Mouse (Mus musculus) brain, embryonic 14.5 days (tissue): ENCODE data around the gene Celf2. TPM values are rescaled to one million over a fixed set of nuclear protein-coding genes. Genes with fewer than 3 reads are reported as not detected.
A peak's percentile ranks its signal among the peaks of the same experiment; 100 is the strongest.

Source experiments
- DNase-seq: peaks from one replicate; pipeline ENCODE4 v3.0.0-alpha.2; 2011; ENCODE audit warnings: low read depth
- CTCF ChIP-seq: fragments of 200-500 bp; IDR thresholded peaks from 2 replicates; pipeline ENCODE4 v1.5.1; 2012; ENCODE audit warnings: inconsistent platforms, mild to moderate bottlenecking, moderate library complexity, borderline replicate concordance; ENCODE audit not compliant: insufficient read depth, insufficient read length; ENCODE audit errors: extremely low read depth
- POLR2A ChIP-seq: fragments of 200-500 bp; IDR thresholded peaks from 2 replicates; pipeline ENCODE4 v1.6.1; 2012; ENCODE audit warnings: mild to moderate bottlenecking, inconsistent platforms, borderline replicate concordance; ENCODE audit not compliant: poor library complexity, insufficient read depth, insufficient read length, severe bottlenecking; ENCODE audit errors: extremely low read depth
- polyA plus RNA-seq: library from polyadenylated mRNA; depleted of rRNA; stranded (reverse); fragments of >200 nt; gene quantifications from 2 replicates; pipeline ENCODE4 v1.2.3, GENCODE M21; 2012

Gene Celf2
- polyA plus RNA-seq, 1 experiment = 161 TPM

DNA sequence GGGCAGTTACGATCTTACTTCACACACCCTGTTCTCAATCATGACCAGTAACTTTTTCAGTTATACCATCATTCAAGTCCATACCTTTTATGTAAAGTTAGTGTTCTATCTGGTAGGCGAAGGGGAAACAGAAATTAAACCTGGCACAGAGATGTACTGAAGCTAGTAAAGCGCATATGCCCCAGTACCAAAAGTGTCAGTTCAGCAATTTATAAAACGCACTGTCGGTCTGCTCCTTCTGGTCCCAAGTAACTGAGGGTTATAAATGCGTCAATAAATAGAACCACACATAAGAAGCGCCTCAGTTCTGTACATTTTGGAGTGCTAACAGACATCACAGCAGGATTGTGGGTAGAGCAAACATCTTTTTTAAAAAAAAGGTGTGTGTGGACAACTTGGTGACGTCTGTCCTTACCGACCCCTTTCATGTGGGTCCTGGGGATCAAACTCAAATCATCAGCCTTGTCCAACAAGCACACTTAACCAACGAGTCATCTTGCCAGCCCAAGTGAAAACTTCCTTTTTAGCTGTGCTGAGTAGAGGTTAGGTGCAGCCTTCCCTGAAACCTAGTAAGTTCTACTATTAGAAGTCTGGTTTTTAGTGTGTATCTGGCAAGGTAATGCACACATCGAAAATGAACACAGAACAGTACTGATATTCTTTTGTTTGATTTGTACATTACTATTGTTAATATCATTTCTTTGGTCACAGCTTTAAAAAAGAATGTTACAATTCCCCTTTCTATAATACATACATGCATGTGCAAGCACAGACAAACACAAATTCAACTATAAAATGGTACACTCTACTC, 803.2 kb downstream of the Celf2 start:
- TF ChIP-seq POLR2A (no peak), CTCF (no peak)
- no peak for DNase-seq

GRCm38 (mm10) chr2:6705475-6705874, 803.9 kb downstream of the Celf2 start:
- TF ChIP-seq POLR2A (no peak), CTCF (no peak)
- no peak for DNase-seq

- DNase-seq = no peak
- TF ChIP-seq CTCF = no peak
- TF ChIP-seq POLR2A = no peak
These were observed 804.6 kb downstream of the Celf2 start for GRCm38 (mm10) chr2:6704804-6705203.

DNA sequence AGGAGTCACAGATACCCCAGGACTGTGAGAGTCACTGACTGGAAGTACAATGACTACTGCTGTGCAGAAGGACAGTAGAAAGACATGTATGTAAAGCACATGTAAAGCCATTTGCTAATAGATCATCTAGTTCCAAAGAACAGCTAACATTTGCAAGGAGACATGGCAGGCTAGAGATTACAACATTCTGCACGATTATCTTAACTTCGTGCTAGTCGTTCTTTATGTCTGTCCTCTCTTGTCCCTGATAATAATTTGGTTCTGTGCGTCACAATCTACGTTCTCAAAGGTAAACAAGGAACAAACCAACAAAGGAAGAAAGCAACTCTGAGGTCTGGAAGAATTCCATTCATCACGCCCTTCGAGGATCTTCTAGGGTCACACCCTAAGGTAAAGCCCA, 805.0 kb downstream of the Celf2 start:
- DNase-seq = no peak
- no peak for TF ChIP-seq CTCF
- no peak for TF ChIP-seq POLR2A

DNA sequence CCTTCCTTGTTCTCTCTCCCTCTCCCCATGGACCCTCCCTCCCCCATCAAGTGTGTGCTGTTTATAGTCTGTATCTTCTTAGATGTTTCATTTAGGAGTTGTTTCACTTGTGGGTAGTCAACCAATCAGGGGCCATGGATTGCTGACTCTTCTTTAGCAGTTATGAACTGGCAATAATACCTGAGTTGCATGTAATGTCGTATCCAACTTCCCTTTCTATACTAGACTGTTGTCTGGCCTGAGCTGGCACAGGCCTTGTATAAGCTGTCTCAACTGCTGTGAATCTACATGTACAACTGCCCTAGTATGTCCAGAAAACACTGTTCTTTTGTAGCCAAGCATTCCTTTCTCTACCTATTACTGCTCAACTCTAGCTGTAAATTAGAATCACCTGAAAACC, 813.0 kb downstream of the Celf2 start:
- no peak for TF ChIP-seq POLR2A
- no peak for TF ChIP-seq CTCF
- DNase-seq = no peak

GRCm38 (mm10) chr2:6695353-6695951, 813.9 kb downstream of the Celf2 start:
- TF ChIP-seq CTCF (no peak), POLR2A (no peak)
- no peak for DNase-seq

GRCm38 (mm10) chr2:6689689-6690088, 819.7 kb downstream of the Celf2 start:
- TF ChIP-seq POLR2A (no peak), CTCF (no peak)
- no peak for DNase-seq

DNA sequence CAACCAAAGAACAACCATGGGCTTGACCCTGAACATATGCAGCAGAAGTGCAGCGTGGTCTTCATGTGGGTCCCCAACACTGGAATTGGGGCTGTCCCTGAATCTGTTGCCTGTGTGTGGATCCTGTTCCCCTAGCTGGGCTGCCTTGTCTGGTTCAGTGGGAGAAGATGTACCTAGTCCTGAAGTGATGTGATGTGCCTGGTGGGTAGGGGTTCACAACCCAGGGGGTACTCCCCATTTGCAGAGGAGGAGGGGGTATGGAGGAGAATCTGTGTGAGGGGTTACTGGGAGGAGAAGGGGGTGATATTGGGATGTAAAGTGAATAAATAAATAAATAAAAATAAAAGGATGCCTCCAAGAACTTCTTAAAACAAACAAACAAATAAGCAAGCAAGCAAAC, 831.1 kb downstream of the Celf2 start:
- no peak for TF ChIP-seq POLR2A
- no peak for TF ChIP-seq CTCF
- no peak for DNase-seq

DNA sequence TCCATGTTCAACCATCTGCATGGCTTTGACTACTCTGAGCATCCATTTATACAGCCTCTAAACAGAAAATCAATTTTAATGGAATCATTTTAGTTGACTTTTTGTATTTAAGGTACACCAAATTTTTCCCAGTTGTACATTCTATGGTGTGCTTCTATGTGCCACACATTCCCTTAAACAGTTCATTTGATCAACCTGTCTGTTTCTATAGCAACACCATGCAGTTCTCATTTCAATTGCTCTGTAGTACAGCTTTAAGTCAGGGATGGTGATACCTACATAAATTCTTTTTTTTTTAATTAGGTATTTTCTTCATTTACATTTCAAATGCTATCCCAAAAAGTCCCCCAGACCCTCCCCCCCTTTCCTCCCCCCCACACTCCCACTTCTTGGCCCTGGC, 831.9 kb downstream of the Celf2 start:
- TF ChIP-seq POLR2A = no peak
- no peak for TF ChIP-seq CTCF
- DNase-seq = no peak

GRCm38 (mm10) chr2:6674401-6674800, 835.0 kb downstream of the Celf2 start:
- DNase-seq = no peak
- no peak for TF ChIP-seq CTCF

GRCm38 (mm10) chr2:6673418-6673817, 835.9 kb downstream of the Celf2 start:
- TF ChIP-seq POLR2A = no peak
- TF ChIP-seq CTCF = no peak

GRCm38 (mm10) chr2:6667611-6668010, 841.8 kb downstream of the Celf2 start:
- DNase-seq = peak; percentile 74
- TF ChIP-seq POLR2A (no peak), CTCF (no peak)

More at GRCm38 (mm10) chr2:6673418-6673817, 835.9 kb downstream of the Celf2 start:
- no peak for DNase-seq

GRCm38 (mm10) chr2:6659834-6660233, 849.5 kb downstream of the Celf2 start:
- TF ChIP-seq POLR2A (no peak), CTCF (no peak)
- DNase-seq = no peak
